Mouse (Mus musculus): ENCODE data around the gene Klf3.

Klf3 gene

DNA sequence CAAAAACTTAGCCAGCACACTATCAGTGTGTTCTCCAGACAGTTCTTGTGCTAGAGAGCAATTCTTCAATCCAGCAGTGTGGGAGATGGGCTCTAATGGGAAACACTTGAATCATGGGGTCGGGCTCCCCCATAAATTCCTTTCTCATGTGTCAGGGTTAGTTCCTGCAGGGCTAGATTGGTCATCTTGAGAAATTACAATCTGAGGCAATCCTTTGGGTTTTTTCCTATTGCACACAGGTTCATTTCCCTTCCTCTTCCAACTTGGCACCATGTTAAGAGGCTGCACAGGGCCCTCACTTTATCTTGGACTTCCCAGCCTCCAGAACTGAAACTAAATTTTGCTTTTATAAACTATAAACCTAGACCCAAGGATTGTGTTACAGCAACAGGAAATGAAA lies 31.0 kb downstream of the Klf3 start:
- no peak for DNase-seq (ENCODE audit: low read depth, low spot score)

GRCm38 (mm10) chr5:64835295-64835694 lies 32.1 kb downstream of the Klf3 start:
- no peak for DNase-seq (ENCODE audit: low read depth, low spot score)

DNA sequence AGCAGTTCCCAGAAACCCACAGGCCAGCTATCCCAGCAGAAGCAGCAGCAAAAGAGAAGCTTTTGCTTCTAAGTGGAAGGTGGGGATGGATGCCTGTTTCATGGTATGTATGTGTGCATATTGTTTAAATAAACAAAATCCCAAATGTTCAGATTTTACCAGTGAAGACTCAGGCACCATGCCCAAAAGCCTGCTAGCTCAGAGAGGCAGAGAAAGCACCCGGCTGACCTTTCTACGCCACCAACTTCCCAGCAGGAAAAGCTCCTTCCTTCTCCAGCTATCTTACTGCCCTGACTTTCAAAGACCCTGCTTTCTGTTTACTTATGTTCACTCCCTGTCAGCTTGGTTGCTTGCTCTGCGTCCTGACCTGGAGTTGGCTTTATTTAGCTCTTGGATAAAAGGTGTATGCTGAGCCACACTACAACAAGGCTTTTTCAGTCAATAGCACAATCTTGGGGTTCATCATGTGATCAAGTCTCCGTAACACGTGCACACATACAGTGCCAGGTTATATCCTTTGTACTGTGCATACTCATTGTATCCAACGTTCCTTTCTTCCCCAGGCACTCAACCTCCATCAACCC lies 35.9 kb downstream of the Klf3 start:
- DNase-seq (ENCODE audit: low read depth, low spot score): no peak

- DNase-seq (ENCODE audit: low read depth, low spot score): no peak
Measured at GRCm38 (mm10) chr5:64840087-64840486, 36.9 kb downstream of the Klf3 start.

GRCm38 (mm10) chr5:64844622-64845021 lies 41.4 kb downstream of the Klf3 start:
- no peak for DNase-seq (ENCODE audit: low read depth, low spot score)

- DNase-seq (ENCODE audit: low read depth, low spot score): no peak
Measured at GRCm38 (mm10) chr5:64847305-64847704, 44.1 kb downstream of the Klf3 start.

GRCm38 (mm10) chr5:64849892-64850291 lies 46.7 kb downstream of the Klf3 start:
- no peak for DNase-seq (ENCODE audit: low read depth, low spot score)

DNA sequence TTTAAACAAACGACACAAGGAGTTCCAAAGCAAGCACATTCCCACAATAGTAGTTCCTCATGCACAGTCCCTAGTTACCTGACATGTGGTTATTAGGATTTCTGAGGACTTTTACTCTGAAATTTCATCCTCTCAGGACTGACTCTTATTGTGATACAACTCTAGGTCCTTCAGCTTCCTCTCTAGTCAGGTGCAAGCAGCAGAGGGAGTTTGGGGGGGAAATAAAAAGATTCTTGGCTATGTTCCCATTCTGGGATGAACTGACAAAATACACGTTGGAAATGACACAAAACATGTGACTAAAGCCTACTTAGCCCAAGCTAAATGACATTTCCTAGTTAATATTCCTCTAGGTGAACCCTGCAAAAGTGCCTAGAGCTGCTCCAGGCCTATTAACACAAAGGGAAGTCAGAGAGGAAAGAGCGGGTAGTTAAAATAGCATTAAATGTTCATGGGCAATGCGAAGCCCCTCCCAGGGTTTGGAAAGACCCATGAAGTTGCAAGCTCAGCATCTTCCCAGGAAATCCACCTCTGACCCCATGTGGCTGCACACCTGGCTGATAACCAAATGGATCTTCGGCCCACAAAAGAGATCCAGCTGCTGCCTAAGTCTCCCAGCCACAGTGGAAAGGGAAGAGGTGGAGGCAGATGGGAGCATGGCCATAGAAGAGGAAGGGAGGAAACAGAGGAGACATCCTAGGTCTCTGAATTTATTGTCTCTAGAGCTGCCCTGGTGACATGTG lies 49.6 kb downstream of the Klf3 start:
- no peak for DNase-seq (ENCODE audit: low read depth, low spot score)

GRCm38 (mm10) chr5:64853421-64853820 lies 50.2 kb downstream of the Klf3 start:
- DNase-seq (ENCODE audit: low read depth, low spot score): no peak

DNA sequence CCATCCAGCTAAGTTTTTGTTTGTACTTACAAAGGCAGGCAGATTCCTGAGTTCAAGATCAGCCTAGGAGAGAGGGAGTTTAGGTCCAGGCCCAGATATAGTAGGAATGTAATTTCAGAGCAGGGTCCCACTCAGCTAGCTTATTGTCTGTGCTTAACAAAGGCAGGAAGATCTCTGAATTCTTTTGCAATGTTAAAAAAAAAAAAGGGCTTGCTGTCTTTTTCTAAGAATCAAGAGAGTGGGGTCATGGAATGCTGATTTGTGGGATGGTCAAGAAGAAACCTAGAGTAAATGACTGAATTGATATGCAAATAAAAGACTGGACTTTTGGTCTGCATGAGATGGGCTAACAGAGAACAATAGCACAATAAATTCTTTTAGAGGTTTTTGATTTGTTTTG lies 52.0 kb downstream of the Klf3 start:
- no peak for DNase-seq (ENCODE audit: low read depth, low spot score)

- DNase-seq (ENCODE audit: low read depth, low spot score): no peak
Measured at GRCm38 (mm10) chr5:64860900-64861470, 57.8 kb downstream of the Klf3 start.

DNA sequence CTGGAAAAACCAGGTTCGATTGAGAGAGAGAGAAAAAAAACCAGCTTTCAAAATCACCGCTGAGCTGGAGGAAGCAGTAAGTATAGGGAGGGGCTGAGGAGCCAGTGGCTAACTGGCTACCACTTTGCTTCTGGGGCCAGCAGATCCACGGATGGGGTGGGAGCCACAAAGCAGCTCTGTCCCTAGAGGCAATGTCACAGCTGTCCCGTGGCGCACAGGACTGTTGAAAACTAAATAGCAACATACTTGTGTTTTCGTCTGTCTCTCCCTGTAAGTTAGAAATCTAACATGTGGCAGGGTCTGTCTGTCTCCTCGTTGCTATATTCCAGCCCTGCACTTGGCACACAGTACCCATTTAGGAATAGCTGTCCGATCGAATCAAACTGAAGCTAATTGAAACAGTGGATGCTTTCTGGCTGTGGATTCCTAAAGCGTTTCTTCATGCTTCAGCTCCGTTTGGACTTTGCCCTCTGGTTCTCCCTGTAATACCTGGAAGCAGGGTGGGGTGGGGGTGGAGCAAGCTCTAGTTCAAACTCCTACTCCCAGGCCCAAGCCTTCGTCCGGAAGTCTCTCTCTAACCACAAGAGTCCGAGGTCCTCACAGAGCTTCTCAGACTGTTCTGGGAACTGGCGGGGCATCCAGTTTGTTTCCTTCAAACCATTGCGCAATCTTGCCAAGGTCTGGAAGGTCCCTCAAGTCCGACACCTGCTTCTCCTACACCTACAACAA lies 58.4 kb downstream of the Klf3 start:
- no peak for DNase-seq (ENCODE audit: low read depth, low spot score)

DNA sequence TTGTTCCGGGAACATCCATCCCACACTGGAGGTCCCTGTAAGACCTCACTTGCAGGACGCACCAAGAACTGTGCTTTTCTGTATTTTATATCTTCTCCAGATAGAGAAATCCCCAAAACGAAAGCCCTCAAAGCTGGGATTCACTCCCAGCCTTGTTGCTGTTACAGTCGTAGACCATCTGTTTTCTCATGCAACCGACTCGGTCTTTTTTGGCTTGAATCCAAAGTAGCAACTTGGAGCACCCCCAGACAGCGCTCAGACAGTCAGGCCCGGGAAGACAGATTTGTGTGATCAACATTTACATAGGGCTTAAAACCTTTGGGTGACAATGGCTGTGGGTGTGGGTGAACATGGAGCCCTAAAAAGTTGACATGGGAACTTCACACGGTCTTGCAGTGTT lies 59.1 kb downstream of the Klf3 start:
- DNase-seq (ENCODE audit: low read depth, low spot score): no peak

GRCm38 (mm10) chr5:64864699-64865108 lies 61.5 kb downstream of the Klf3 start:
- DNase-seq (ENCODE audit: low read depth, low spot score): no peak

GRCm38 (mm10) chr5:64865219-64865964 lies 62.2 kb downstream of the Klf3 start:
- no peak for DNase-seq (ENCODE audit: low read depth, low spot score)

DNA sequence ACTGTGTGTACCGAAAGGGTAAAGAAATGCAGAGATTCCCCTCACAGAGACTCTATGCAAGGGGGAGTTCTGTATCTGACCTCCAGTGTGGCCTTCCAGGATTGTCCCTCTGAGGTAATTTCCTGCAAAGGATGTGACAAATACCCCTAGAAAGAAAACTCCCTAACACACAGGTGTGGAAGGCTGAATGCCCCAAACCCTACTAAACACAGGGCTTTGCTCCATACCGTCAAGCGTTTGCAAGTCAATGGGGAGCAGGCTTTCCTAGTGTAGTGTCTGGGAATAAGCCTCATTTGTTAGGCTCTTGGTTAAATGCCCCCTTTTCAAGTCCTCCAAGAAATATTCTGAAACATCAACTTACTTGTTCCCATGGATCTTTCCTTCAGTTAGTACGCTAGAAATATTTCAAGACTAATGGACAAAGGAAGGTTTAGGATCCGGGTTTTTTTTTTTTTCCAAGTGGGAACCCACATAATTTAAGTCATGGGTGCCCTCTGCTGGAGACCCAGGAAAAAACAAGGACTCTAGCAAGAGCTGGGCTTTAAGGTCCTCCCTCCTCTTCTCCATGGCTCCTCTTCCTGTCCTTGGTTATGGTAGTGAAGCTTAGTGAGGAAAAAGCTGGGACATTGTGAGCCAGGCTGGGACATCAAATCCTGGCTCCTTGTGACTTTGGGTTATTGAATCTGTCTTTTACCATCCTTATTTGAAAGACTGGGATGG lies 63.3 kb downstream of the Klf3 start:
- DNase-seq (ENCODE audit: low read depth, low spot score): peak; percentile 61

DNA sequence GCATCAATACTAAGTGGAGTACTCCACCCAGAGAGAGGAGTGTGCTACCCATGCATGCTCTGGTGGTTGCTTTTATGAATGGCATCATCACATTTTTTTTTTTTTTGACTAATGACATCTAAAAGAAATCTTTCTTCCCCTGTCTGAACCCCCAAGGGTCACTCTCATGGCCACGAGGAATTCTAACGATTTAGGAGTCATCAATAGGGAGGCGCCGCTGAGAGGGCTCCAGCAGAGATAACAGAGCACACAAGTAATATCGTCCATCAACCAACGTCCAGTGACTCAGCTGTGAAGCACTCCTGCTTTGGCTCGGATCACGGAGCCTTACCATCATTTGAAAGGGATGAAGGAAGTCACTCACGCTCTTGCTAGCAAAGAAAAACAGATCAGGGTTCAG lies 63.9 kb downstream of the Klf3 start:
- DNase-seq (ENCODE audit: low read depth, low spot score): no peak

- DNase-seq (ENCODE audit: low read depth, low spot score): no peak
Measured at GRCm38 (mm10) chr5:64867551-64867950, 64.4 kb downstream of the Klf3 start.

DNA sequence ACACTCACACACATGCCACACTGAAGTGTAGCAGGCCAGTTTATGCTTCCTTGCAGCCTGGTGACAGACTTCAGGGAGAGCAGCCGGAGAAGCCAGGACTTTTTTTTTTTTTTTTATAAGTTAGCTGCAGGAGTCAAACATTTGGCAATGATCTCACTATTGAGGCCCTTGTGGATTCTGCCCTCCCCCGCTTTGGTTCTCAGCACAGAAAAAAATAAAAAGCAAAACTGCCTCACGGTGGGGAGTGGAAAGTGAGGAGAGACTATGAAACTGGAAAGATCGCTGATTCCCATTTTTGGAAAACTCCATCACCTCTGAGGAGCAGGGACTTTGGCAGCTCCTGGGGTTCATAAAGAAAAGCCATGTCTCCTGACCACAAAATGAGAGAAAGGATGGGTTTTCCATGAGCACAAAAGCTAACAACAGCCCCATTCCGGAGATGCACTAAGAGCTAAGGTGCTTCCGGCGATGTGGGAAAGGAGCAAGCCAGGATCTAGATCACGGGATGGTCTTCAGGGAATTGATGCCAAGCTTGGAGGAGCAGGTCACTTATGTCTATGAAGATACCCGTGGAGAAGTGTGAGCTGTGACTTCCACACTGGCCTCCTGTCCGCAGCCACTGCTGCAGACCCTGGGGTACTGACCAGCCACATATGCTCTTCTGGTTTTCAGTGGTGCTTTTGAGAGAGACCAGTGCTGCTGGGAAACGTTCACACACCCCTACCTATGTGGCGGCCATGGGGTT lies 73.1 kb downstream of the Klf3 start:
- no peak for DNase-seq (ENCODE audit: low read depth, low spot score)

- DNase-seq (ENCODE audit: low read depth, low spot score): no peak
Measured at GRCm38 (mm10) chr5:64877235-64878026, 74.2 kb downstream of the Klf3 start.
